Mouse (Mus musculus) thymus, adult 2 months (tissue): ENCODE data around the gene Swap70.

Experiments
- CTCF ChIP-seq: fragments of 200-500 bp; IDR thresholded peaks from 2 replicates; pipeline ENCODE4 v1.5.1; 2012; ENCODE audit warnings: mild to moderate bottlenecking, control low read depth, low read length, moderate library complexity, borderline replicate concordance; ENCODE audit not compliant: control insufficient read depth, poor library complexity, insufficient read depth; ENCODE audit errors: extremely low read depth
- POLR2A ChIP-seq: fragments of 200-500 bp; IDR thresholded peaks from 2 replicates; pipeline ENCODE4 v1.6.1; 2012; ENCODE audit warnings: mild to moderate bottlenecking, low read length, control low read depth, moderate library complexity; ENCODE audit not compliant: control insufficient read depth, poor library complexity, insufficient read depth; ENCODE audit errors: extremely low read depth

DNA sequence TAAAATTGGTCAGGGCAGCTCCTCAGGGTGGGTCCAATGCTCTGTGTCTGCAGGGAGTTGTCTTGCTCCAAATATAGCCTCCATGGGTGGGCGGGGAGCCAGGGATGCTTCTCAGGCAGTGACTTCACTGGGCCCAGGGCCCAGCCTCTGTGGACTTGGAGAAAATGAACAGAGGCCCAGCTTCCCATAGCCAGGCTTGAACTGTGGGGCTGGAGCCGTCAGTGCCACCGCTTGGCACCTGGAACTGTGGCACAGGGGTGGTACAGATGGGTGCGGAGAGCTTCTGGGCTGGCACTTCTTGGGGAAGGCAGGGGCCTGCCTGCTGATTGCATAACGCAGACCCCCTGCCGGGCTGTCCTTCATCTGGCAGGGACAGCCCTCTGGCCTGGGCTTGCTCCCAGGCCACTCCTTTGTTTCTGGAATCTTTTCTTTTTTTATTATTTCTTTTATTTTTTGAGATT, 67.2 kb downstream of the Swap70 start:
- TF ChIP-seq POLR2A (no peak), CTCF (no peak)
